Mouse (Mus musculus) layer of hippocampus, postnatal 10 days (tissue): Measurements from ENCODE around the gene Mrpl33. TPM values are rescaled to one million over a fixed set of nuclear protein-coding genes. Genes with fewer than 3 reads are reported as not detected.
"Not testable (repeated sequence)": the region's sequence is repeated elsewhere in the genome, so short reads cannot be mapped to it uniquely, and the experiment has no call there.

Experiments
- DNase-seq, 2 experiments: peaks; one replicate each; pipeline ENCODE4 v3.0.0; 2021; ENCODE audit warnings: low spot score in 2 of 2
- long read RNA-seq: library from polyadenylated mRNA; stranded (forward); transcript quantifications from one replicate; pipeline ENCODE4 v2.0.0, GENCODE M21; 2023
- total RNA-seq, 2 experiments: library from RNA; stranded (reverse); gene quantifications; 2 replicates each; pipeline ENCODE4 v1.2.3; 2021

Gene Mrpl33
- 100 to 1,000 TPM; 135 to 151 TPM for total RNA-seq
- long read RNA-seq, partial matches to known transcripts = 0 of 145 reads
- long read RNA-seq, other reads (novel, unspliced or antisense) = 143 of 145 reads

GRCm38 (mm10) chr5:31596481-31597429 is at the start of gene Mrpl33:
TSS of gene Mrpl33 (plus strand) at chr5:31596935.
- DNase-seq = peak in 1 of 2 experiments; percentile 23

- no peak for DNase-seq
Measured at GRCm38 (mm10) chr5:31559401-31559800, 37.3 kb upstream of the Mrpl33 start.

GRCm38 (mm10) chr5:31560352-31560751 is 36.4 kb upstream of the Mrpl33 start:
- no peak for DNase-seq

GRCm38 (mm10) chr5:31562036-31562666 is 34.6 kb upstream of the Mrpl33 start:
- DNase-seq = peak; percentile 59 to 71

- peak; percentile 79 to 81 for DNase-seq
Measured at GRCm38 (mm10) chr5:31563496-31563895, 33.2 kb upstream of the Mrpl33 start.

- no peak for DNase-seq
Measured at GRCm38 (mm10) chr5:31563905-31564304, 32.8 kb upstream of the Mrpl33 start.

- no peak for DNase-seq
Measured at GRCm38 (mm10) chr5:31564976-31565375, 31.8 kb upstream of the Mrpl33 start.

- no peak for DNase-seq
Measured at GRCm38 (mm10) chr5:31566026-31566425, 30.7 kb upstream of the Mrpl33 start.

- no peak for DNase-seq
Measured at GRCm38 (mm10) chr5:31566457-31566856, 30.3 kb upstream of the Mrpl33 start.

- no peak for DNase-seq
Measured at GRCm38 (mm10) chr5:31567951-31568657, 28.6 kb upstream of the Mrpl33 start.

GRCm38 (mm10) chr5:31571023-31571608 is 25.6 kb upstream of the Mrpl33 start:
- peak; percentile 12 to 32 for DNase-seq

- DNase-seq = no peak
Measured at GRCm38 (mm10) chr5:31573722-31574121, 23.0 kb upstream of the Mrpl33 start.

GRCm38 (mm10) chr5:31576539-31576975 is 20.2 kb upstream of the Mrpl33 start:
- DNase-seq = no peak

GRCm38 (mm10) chr5:31581263-31581662 is 15.5 kb upstream of the Mrpl33 start:
- no peak for DNase-seq

- no peak for DNase-seq
Measured at GRCm38 (mm10) chr5:31581932-31582331, 14.8 kb upstream of the Mrpl33 start.

GRCm38 (mm10) chr5:31583261-31583660 is 13.5 kb upstream of the Mrpl33 start:
- DNase-seq = no peak

GRCm38 (mm10) chr5:31585526-31585925 is 11.2 kb upstream of the Mrpl33 start:
- DNase-seq = no peak

GRCm38 (mm10) chr5:31588016-31588415 is 8.7 kb upstream of the Mrpl33 start:
- no peak for DNase-seq

GRCm38 (mm10) chr5:31588672-31589071 is 8.1 kb upstream of the Mrpl33 start:
- not testable (repeated sequence) for DNase-seq

- DNase-seq = no peak
Measured at GRCm38 (mm10) chr5:31589711-31590319, 6.9 kb upstream of the Mrpl33 start.

GRCm38 (mm10) chr5:31591122-31591521 is 5.6 kb upstream of the Mrpl33 start:
- no peak for DNase-seq
